Comparison of ENCODE assay signal across 14 mouse cellular contexts in genomic region chr4:62744534-62744956, GRCm38 (mm10).
DNase-seq lines count a peak whose midpoint lies in the region; ATAC-seq lines count a peak whose summit lies in the region.
"Had no signal": no experiment of that assay in that cellular context is flagged by ENCODE, and none has a peak within 500 bp of the region (broad histone marks: within the 10 kb centered on the region; RNA-seq: fewer than 3 reads in every experiment).

No protein-coding gene starts in this region.

- ATAC-seq in forebrain, embryonic 12.5 days (ENCODE audit: low FRiP score): no peak
- ATAC-seq in midbrain, embryonic 15.5 days (replicated peaks): no peak; the same call in 1 of the 2 replicates
- peak; percentile 73 for ATAC-seq in embryonic facial prominence, embryonic 14.5 days (ENCODE audit: low read depth)
- peak; percentile 16; the same call in 1 of the 2 replicates for ATAC-seq in stomach, embryonic 16.5 days (ENCODE audit: insufficient read depth, low FRiP score)
- no peak for ATAC-seq in granulocyte monocyte progenitor cell, adult 5-6 weeks (replicated peaks; ENCODE audit: poor library complexity, severe bottlenecking)
- ATAC-seq: forebrain, embryonic 14.5 days had no signal

- H3K36me3 ChIP-seq in forebrain, embryonic 10.5 days (replicated peaks): no peaks in the 10 kb centered on the region
- H3K36me3 ChIP-seq in forebrain, embryonic 12.5 days (replicated peaks): no peaks in the 10 kb centered on the region
- no peaks in the 10 kb centered on the region for H3K36me3 ChIP-seq in midbrain, embryonic 10.5 days
- no peaks in the 10 kb centered on the region for H3K36me3 ChIP-seq in midbrain, embryonic 15.5 days (replicated peaks)
- H3K36me3 ChIP-seq in embryonic facial prominence, embryonic 14.5 days (ENCODE audit: control insufficient read depth, insufficient read depth, low read length): no peaks in the 10 kb centered on the region
- H3K36me3 ChIP-seq in stomach, embryonic 16.5 days (ENCODE audit: control insufficient read depth, insufficient read depth, low read length): no peaks in the 10 kb centered on the region

- peak overlapping the region; percentile 71 for H3K27ac ChIP-seq in forebrain, embryonic 10.5 days
- no peak overlapping the region for H3K27ac ChIP-seq in forebrain, embryonic 12.5 days
- H3K27ac ChIP-seq in midbrain, embryonic 10.5 days (replicated peaks): peak overlapping the region; percentile 58
- no peak overlapping the region for H3K27ac ChIP-seq in midbrain, embryonic 15.5 days
- H3K27ac ChIP-seq in embryonic facial prominence, embryonic 14.5 days (replicated peaks; ENCODE audit: low read depth, low read length): peak overlapping the region; percentile 52; the same call in 1 of the 2 replicates
- H3K27ac ChIP-seq in stomach, embryonic 16.5 days (ENCODE audit: low read length): 0 out of 2 replicates have a peak overlapping the region, but pooled peaks have one; percentile 36
- H3K27ac ChIP-seq: liver, embryonic 14.5 days had no signal

- H3K9me3 ChIP-seq in forebrain, embryonic 10.5 days: no peaks in the 10 kb centered on the region
- no peaks in the 10 kb centered on the region for H3K9me3 ChIP-seq in forebrain, embryonic 12.5 days
- H3K9me3 ChIP-seq in midbrain, embryonic 10.5 days (replicated peaks): no peaks in the 10 kb centered on the region; the same call in 1 of the 2 replicates
- no peaks in the 10 kb centered on the region for H3K9me3 ChIP-seq in midbrain, embryonic 15.5 days
- no peaks in the 10 kb centered on the region for H3K9me3 ChIP-seq in embryonic facial prominence, embryonic 14.5 days (ENCODE audit: control insufficient read depth, low read length)
- no peaks in the 10 kb centered on the region for H3K9me3 ChIP-seq in stomach, embryonic 16.5 days (replicated peaks; ENCODE audit: control insufficient read depth, low read length)

- no peak overlapping the region for H3K4me3 ChIP-seq in forebrain, embryonic 10.5 days
- H3K4me3 ChIP-seq in forebrain, embryonic 12.5 days (replicated peaks): no peak overlapping the region
- no peak overlapping the region for H3K4me3 ChIP-seq in midbrain, embryonic 10.5 days
- H3K4me3 ChIP-seq in midbrain, embryonic 15.5 days: no peak overlapping the region
- H3K4me3 ChIP-seq in embryonic facial prominence, embryonic 14.5 days (ENCODE audit: low read depth, low read length): no peak overlapping the region
- no peak overlapping the region for H3K4me3 ChIP-seq in stomach, embryonic 16.5 days (replicated peaks; ENCODE audit: low read length)

- H3K27me3 ChIP-seq in forebrain, embryonic 10.5 days (ENCODE audit: poor library complexity, severe bottlenecking): no peaks in the 10 kb centered on the region
- H3K27me3 ChIP-seq in forebrain, embryonic 12.5 days: no peaks in the 10 kb centered on the region
- H3K27me3 ChIP-seq in midbrain, embryonic 10.5 days (ENCODE audit: low read depth, poor library complexity, severe bottlenecking): no peaks in the 10 kb centered on the region
- H3K27me3 ChIP-seq in midbrain, embryonic 15.5 days (replicated peaks): no peaks in the 10 kb centered on the region
- no peaks in the 10 kb centered on the region for H3K27me3 ChIP-seq in embryonic facial prominence, embryonic 14.5 days (replicated peaks; ENCODE audit: control insufficient read depth, insufficient read depth, low read length)
- no peaks in the 10 kb centered on the region for H3K27me3 ChIP-seq in stomach, embryonic 16.5 days (ENCODE audit: control insufficient read depth, insufficient read depth, low read length)

- 58% methylated on average over 10 of the region's 10 CpGs for WGBS in forebrain, embryonic 10.5 days
- 55% methylated on average over 10 of the region's 10 CpGs for WGBS in forebrain, embryonic 12.5 days
- 53% methylated on average over 10 of the region's 10 CpGs for WGBS in midbrain, embryonic 10.5 days
- WGBS in midbrain, embryonic 15.5 days: 52% methylated on average over 10 of the region's 10 CpGs
- WGBS in embryonic facial prominence, embryonic 14.5 days: 27% methylated on average over 10 of the region's 10 CpGs
- 28% methylated on average over 10 of the region's 10 CpGs for WGBS in stomach, embryonic 16.5 days

- DNase-seq in forebrain, embryonic 10.5 days (ENCODE audit: extremely low spot score, low spot score): no peak
- DNase-seq in midbrain, embryonic 10.5 days (ENCODE audit: low spot score): no peak
- peak; percentile 81 for DNase-seq in embryonic facial prominence, embryonic 14.5 days (ENCODE audit: low spot score)
- DNase-seq in neural tube, embryonic 10.5 days (ENCODE audit: extremely low spot score, low spot score): no peak
- DNase-seq: heart, postnatal 36 days; kidney, adult 2 months; layer of hippocampus, postnatal 36 days; lung, postnatal 36 days had no signal

- peaks cover 58% of the 10 kb centered on the region for H3K4me1 ChIP-seq in forebrain, embryonic 10.5 days
- H3K4me1 ChIP-seq in forebrain, embryonic 12.5 days: peaks cover 22% of the 10 kb centered on the region
- peaks cover 56% of the 10 kb centered on the region for H3K4me1 ChIP-seq in midbrain, embryonic 10.5 days
- 0 out of 2 replicates have a peak, but pooled peaks cover 4% of the 10 kb centered on the region for H3K4me1 ChIP-seq in midbrain, embryonic 15.5 days
- peaks cover 37% of the 10 kb centered on the region for H3K4me1 ChIP-seq in embryonic facial prominence, embryonic 14.5 days (ENCODE audit: control insufficient read depth, insufficient read depth, low read length)
- H3K4me1 ChIP-seq in stomach, embryonic 16.5 days (ENCODE audit: control insufficient read depth, insufficient read depth, low read length): peaks cover 36% of the 10 kb centered on the region

- H3K4me2 ChIP-seq in forebrain, embryonic 12.5 days: no peak overlapping the region
- H3K4me2 ChIP-seq in midbrain, embryonic 15.5 days: no peak overlapping the region
- no peak overlapping the region for H3K4me2 ChIP-seq in embryonic facial prominence, embryonic 14.5 days (ENCODE audit: low read depth, low read length)
- no peak overlapping the region for H3K4me2 ChIP-seq in stomach, embryonic 16.5 days (ENCODE audit: low read depth, low read length)

- H3K9ac ChIP-seq in forebrain, embryonic 12.5 days: no peak overlapping the region
- no peak overlapping the region for H3K9ac ChIP-seq in midbrain, embryonic 15.5 days
- H3K9ac ChIP-seq in embryonic facial prominence, embryonic 14.5 days (ENCODE audit: low read depth, low read length): no peak overlapping the region
- H3K9ac ChIP-seq in stomach, embryonic 16.5 days (ENCODE audit: low read length): no peak overlapping the region
- H3K9ac ChIP-seq: liver, embryonic 14.5 days had no signal

Comparison
In these comparisons a context has a peak if more than half of its experiments do, and no peak if none do; other contexts are left out.
1. H3K27ac ChIP-seq: peak in forebrain, embryonic 10.5 days (single experiment), midbrain, embryonic 10.5 days (single experiment), embryonic facial prominence, embryonic 14.5 days (single experiment) and stomach, embryonic 16.5 days (single experiment); none in forebrain, embryonic 12.5 days (single experiment) and midbrain, embryonic 15.5 days (single experiment).
2. ATAC-seq: peak in embryonic facial prominence, embryonic 14.5 days (single experiment) and stomach, embryonic 16.5 days (single experiment); none in forebrain, embryonic 12.5 days (single experiment), midbrain, embryonic 15.5 days (single experiment) and granulocyte monocyte progenitor cell, adult 5-6 weeks (single experiment).